Comparison of ENCODE assay signal across 8 mouse cellular contexts in the genomic region with DNA sequence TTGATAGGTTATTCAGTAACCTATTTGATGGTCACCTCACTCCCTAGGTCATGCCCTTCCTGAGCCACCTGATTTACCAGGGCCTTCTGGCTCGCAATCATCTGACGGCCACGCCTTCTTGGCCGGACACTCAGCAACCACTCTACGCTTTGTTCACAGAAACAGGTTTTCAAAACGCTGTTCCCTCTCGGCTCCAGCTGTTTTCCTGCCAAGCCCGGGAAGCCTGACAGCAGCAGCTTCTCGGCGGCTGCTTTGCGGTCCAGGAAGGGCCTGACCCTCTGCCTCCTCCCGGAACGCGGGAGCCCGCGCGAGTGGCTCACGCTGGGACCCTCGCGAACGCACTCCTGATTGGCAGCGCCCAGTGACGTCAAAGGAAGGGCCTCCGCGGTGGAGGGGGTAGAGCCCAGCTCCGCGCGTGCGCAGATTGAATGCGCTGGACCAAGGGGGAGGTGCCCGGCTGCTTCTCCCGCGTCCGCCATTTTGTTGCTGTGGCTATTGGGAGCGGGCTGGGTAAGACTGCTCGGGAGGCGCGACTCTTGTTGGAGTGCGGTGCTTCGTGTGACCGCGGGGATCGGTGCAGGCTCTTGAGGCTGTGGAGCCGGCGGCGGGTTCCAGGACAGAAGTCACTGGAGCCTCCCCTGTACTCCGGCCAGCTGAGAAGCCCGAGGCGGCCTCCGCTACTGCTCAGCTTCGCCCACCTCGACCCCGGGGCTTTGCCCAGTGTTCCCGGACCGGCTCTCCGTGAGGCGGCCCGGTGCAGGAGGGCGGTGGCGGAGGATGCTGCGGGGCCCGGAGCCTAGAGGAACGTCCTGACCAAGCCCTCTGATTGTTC. TPM values are rescaled to one million over a fixed set of nuclear protein-coding genes. Genes with fewer than 3 reads are reported as not detected.
DNase-seq lines count a peak whose midpoint lies in the region; ATAC-seq and TF ChIP-seq lines count a peak whose summit lies in the region.

A gene (plus strand): TSS at position 447 of the 832 bp plus-strand sequence.

- H3K4me1 ChIP-seq in hindbrain, embryonic 14.5 days (replicated peaks; ENCODE audit: control insufficient read depth, insufficient read depth, low read length): peaks cover 29% of the 10 kb centered on the region

- peak; percentile 93 for ATAC-seq in Patski
- peak; percentile 97 for ATAC-seq in hindbrain, embryonic 14.5 days (ENCODE audit: low FRiP score)

- TF ChIP-seq CTCF in Patski (IDR thresholded peaks at IDR 0.05): no peak

- in situ Hi-C loops in Patski (cut with MboI; ENCODE audit: low pct_unique_long_range_greater_than_20kb): loop anchor here (5.0 kb wide), 1 partner anchor 81 kb away; a partner anchor contains a TSS

- peak within 1 kb of the TSS; percentile 98 for H3K4me3 ChIP-seq in hindbrain, embryonic 14.5 days (replicated peaks; ENCODE audit: low read length)

- H3K4me2 ChIP-seq in hindbrain, embryonic 14.5 days (replicated peaks): peak within 1 kb of the TSS; percentile 98

- WGBS in hindbrain, embryonic 14.5 days: under 1% methylated on average over 63 of the region's 63 CpGs

- peak within 1 kb of the TSS; percentile 98 for H3K9ac ChIP-seq in hindbrain, embryonic 14.5 days

- peaks cover 4% of the 10 kb centered on the region for H3K27me3 ChIP-seq in Patski
- H3K27me3 ChIP-seq in hindbrain, embryonic 14.5 days (ENCODE audit: control insufficient read depth, insufficient read depth, low read length): no peaks in the 10 kb centered on the region

- peak; percentile 78 for DNase-seq in Patski (ENCODE audit: low read depth, low spot score)
- peak; percentile 98 to 99 for DNase-seq in cerebellum, postnatal 14 days
- DNase-seq in frontal cortex, postnatal 25 days (ENCODE audit: low spot score in 2 of 2): peak; percentile 93 to 97
- peak; percentile 100 for DNase-seq in hindbrain, embryonic 14.5 days (ENCODE audit: low spot score)
- DNase-seq in layer of hippocampus, postnatal 36 days: peak; percentile 98 to 99
- peak; percentile 98 for DNase-seq in lung, postnatal 36 days
- peak; percentile 99 for DNase-seq in retina, postnatal 1 day
- peak; percentile 93 to 95 for DNase-seq in urinary bladder, adult 18-20 months (ENCODE audit: low spot score in 2 of 2)

- H3K36me3 ChIP-seq in hindbrain, embryonic 14.5 days (replicated peaks; ENCODE audit: control insufficient read depth, insufficient read depth): peaks cover 10% of the 10 kb centered on the region

- CTCF ChIA-PET in Patski (lab: Charles Lee): no interaction called here

- no peaks in the 10 kb centered on the region for H3K9me3 ChIP-seq in hindbrain, embryonic 14.5 days (ENCODE audit: control insufficient read depth, low read length)

- peak within 1 kb of the TSS; percentile 96 for H3K27ac ChIP-seq in hindbrain, embryonic 14.5 days

- POLR2A ChIA-PET in Patski (lab: Charles Lee): interaction anchor here (1.1 to 1.4 kb wide), 3 partner anchors 9 to 22 kb away, joined by 3 to 5 read pairs (median 4); no protein-coding TSS in a partner anchor

RNA-seq across cellular contexts. Expression of the gene that starts here (rescaled TPM):
- polyA plus RNA-seq in Patski (2021): 27.1 TPM
- polyA plus RNA-seq in hindbrain, embryonic 14.5 days (2014; fragmentation: Nextera tagmentation; extraction: Ambion mirVana): 65.0 and 78.5 TPM in 2 replicates
- 10 to 100 TPM; 36.7 to 41.0 TPM for total RNA-seq in layer of hippocampus, postnatal 36 days (2021)

Comparison
In these comparisons a context has a peak if more than half of its experiments do, and no peak if none do; other contexts are left out.
1. Peak in every context shown above with its lines: DNase-seq, ATAC-seq, H3K4me3 ChIP-seq and H3K27ac ChIP-seq.